13 mouse cellular contexts compared by ENCODE assay signal in genomic region chr4:125534991-125535401, GRCm38 (mm10). TPM values are rescaled to one million over a fixed set of nuclear protein-coding genes. Genes with fewer than 3 reads are reported as not detected.
A peak's percentile ranks its signal among the peaks of the same experiment; 100 is the strongest.
DNase-seq lines count a peak whose midpoint lies in the region; ATAC-seq lines count a peak whose summit lies in the region.
"Had no signal": no experiment of that assay in that cellular context is flagged by ENCODE, and none has a peak within 500 bp of the region (broad histone marks: within the 10 kb centered on the region; RNA-seq: fewer than 3 reads in every experiment).

No protein-coding gene starts in this region.

- no peaks in the 10 kb centered on the region; the same call in 1 of the 2 replicates for H3K27me3 ChIP-seq in embryonic facial prominence, embryonic 11.5 days (ENCODE audit: control insufficient read depth, insufficient read depth, low read length)
- H3K27me3 ChIP-seq in hindbrain, embryonic 13.5 days, result peaks cover 55% of the 10 kb centered on the region
- H3K27me3 ChIP-seq in midbrain, embryonic 14.5 days (ENCODE audit: control insufficient read depth, insufficient read depth, low read length), result peaks cover 4% of the 10 kb centered on the region; the same call in 1 of the 2 replicates

- no peaks in the 10 kb centered on the region for H3K9me3 ChIP-seq in embryonic facial prominence, embryonic 11.5 days (replicated peaks; ENCODE audit: control insufficient read depth, low read length)
- no peaks in the 10 kb centered on the region for H3K9me3 ChIP-seq in hindbrain, embryonic 13.5 days
- H3K9me3 ChIP-seq in midbrain, embryonic 14.5 days (ENCODE audit: control insufficient read depth, low read length), result no peaks in the 10 kb centered on the region
- H3K9me3 ChIP-seq: liver, embryonic 12.5 days had no signal

- WGBS in embryonic facial prominence, embryonic 11.5 days, result 7% methylated on average over 11 of the region's 11 CpGs
- 5% methylated on average over 11 of the region's 11 CpGs for WGBS in hindbrain, embryonic 13.5 days
- WGBS in midbrain, embryonic 14.5 days, result 4% methylated on average over 11 of the region's 11 CpGs

- H3K4me2 ChIP-seq in embryonic facial prominence, embryonic 11.5 days (ENCODE audit: low read depth, low read length), result no peak overlapping the region
- H3K4me2 ChIP-seq in hindbrain, embryonic 13.5 days, result no peak overlapping the region
- H3K4me2 ChIP-seq in midbrain, embryonic 14.5 days (ENCODE audit: low read length), result no peak overlapping the region
- H3K4me2 ChIP-seq: heart, embryonic 11.5 days; liver, embryonic 12.5 days had no signal

- no peaks in the 10 kb centered on the region for H3K36me3 ChIP-seq in embryonic facial prominence, embryonic 11.5 days (replicated peaks; ENCODE audit: control insufficient read depth, insufficient read depth, low read depth, low read length)
- H3K36me3 ChIP-seq in hindbrain, embryonic 13.5 days, result no peaks in the 10 kb centered on the region
- H3K36me3 ChIP-seq in midbrain, embryonic 14.5 days (ENCODE audit: control insufficient read depth, insufficient read depth, low read length), result no peaks in the 10 kb centered on the region
- H3K36me3 ChIP-seq: liver, embryonic 12.5 days had no signal

- peak; percentile 71 for DNase-seq in ES-CJ7 (ENCODE audit: low read depth, low spot score)
- DNase-seq in embryonic facial prominence, embryonic 11.5 days (ENCODE audit: low spot score), result peak; percentile 43
- peak; percentile 58 for DNase-seq in midbrain, embryonic 14.5 days
- DNase-seq in natural killer cell, adult 2 months (ENCODE audit: low spot score in 2 of 2), result no peak
- DNase-seq in adrenal gland, postnatal 25 days, result no peak
- no peak for DNase-seq in cerebellum, adult 18-20 months
- DNase-seq in frontal cortex, adult 2 months (ENCODE audit: extremely low spot score in 1 of 2, low spot score in 1 of 2), result no peak
- DNase-seq: layer of hippocampus, adult 9-11 months had no signal

- peak; percentile 37 for ATAC-seq in embryonic facial prominence, embryonic 11.5 days (replicated peaks; ENCODE audit: insufficient number of reproducible peaks, low FRiP score, low TSS enrichment, low read depth)
- peak; percentile 50; the same call in 1 of the 2 replicates for ATAC-seq in hindbrain, embryonic 13.5 days (ENCODE audit: low FRiP score)
- ATAC-seq in midbrain, embryonic 14.5 days (ENCODE audit: low FRiP score, low TSS enrichment), result no peak
- ATAC-seq: inflammation-experienced regulatory T-cells, adult 6 months; liver, embryonic 12.5 days had no signal

- H3K9ac ChIP-seq in embryonic facial prominence, embryonic 11.5 days (replicated peaks; ENCODE audit: low read length), result no peak overlapping the region
- no peak overlapping the region for H3K9ac ChIP-seq in hindbrain, embryonic 13.5 days
- H3K9ac ChIP-seq in midbrain, embryonic 14.5 days (replicated peaks; ENCODE audit: low read length), result no peak overlapping the region
- H3K9ac ChIP-seq: liver, embryonic 12.5 days had no signal

- no peak overlapping the region for H3K4me3 ChIP-seq in embryonic facial prominence, embryonic 11.5 days (ENCODE audit: low read depth, low read length)
- H3K4me3 ChIP-seq in hindbrain, embryonic 13.5 days, result no peak overlapping the region
- H3K4me3 ChIP-seq in midbrain, embryonic 14.5 days (replicated peaks; ENCODE audit: low read depth, low read length), result no peak overlapping the region
- H3K4me3 ChIP-seq: liver, embryonic 12.5 days had no signal

- 0 out of 2 replicates have a peak, but pooled peaks cover 2% of the 10 kb centered on the region for H3K4me1 ChIP-seq in embryonic facial prominence, embryonic 11.5 days (ENCODE audit: control insufficient read depth, insufficient read depth, low read length)
- peaks cover 38% of the 10 kb centered on the region for H3K4me1 ChIP-seq in hindbrain, embryonic 13.5 days (replicated peaks)
- peaks cover 22% of the 10 kb centered on the region for H3K4me1 ChIP-seq in midbrain, embryonic 14.5 days (ENCODE audit: control insufficient read depth, insufficient read depth, low read length)
- H3K4me1 ChIP-seq: liver, embryonic 12.5 days had no signal

- no peak overlapping the region for H3K27ac ChIP-seq in embryonic facial prominence, embryonic 11.5 days (replicated peaks; ENCODE audit: low read depth, low read length)
- H3K27ac ChIP-seq in hindbrain, embryonic 13.5 days, result peak overlapping the region; percentile 58; the same call in 1 of the 2 replicates
- no peak overlapping the region for H3K27ac ChIP-seq in midbrain, embryonic 14.5 days (replicated peaks; ENCODE audit: low read depth, low read length)
- H3K27ac ChIP-seq: liver, embryonic 12.5 days had no signal

RNA-seq across cellular contexts. Expression of gene Grik3, which starts 44.5 kb away (rescaled TPM):
- 0.15 and 0.45 TPM in 2 replicates for polyA plus RNA-seq in embryonic facial prominence, embryonic 11.5 days (2014; fragmentation: Nextera tagmentation; extraction: Ambion mirVana)
- polyA plus RNA-seq in hindbrain, embryonic 13.5 days (2015; fragmentation: Nextera tagmentation; extraction: Ambion mirVana), result 3.9 and 4.1 TPM in 2 replicates
- polyA plus RNA-seq in midbrain, embryonic 14.5 days (2014; fragmentation: Nextera tagmentation; extraction: Ambion mirVana), result 4.5 and 4.9 TPM in 2 replicates
- total RNA-seq in adrenal gland, postnatal 25 days (2021), result 0.38 and 0.39 TPM in 2 replicates
- polyA plus RNA-seq in frontal cortex, adult 2 months (2012; rRNA removed), result 37.2 and 40.7 TPM in 2 replicates
- total RNA-seq: common myeloid progenitor, adult 5-6 weeks had no signal
- polyA plus RNA-seq: inflammation-experienced regulatory T-cells, adult 6 months; liver, embryonic 12.5 days had no signal

Comparison
In these comparisons a context has a peak if more than half of its experiments do, and no peak if none do; other contexts are left out.
1. DNase-seq: peak in ES-CJ7 (single experiment), embryonic facial prominence, embryonic 11.5 days (single experiment) and midbrain, embryonic 14.5 days (single experiment); none in natural killer cell, adult 2 months (0 of 2), adrenal gland, postnatal 25 days (single experiment), cerebellum, adult 18-20 months (0 of 2) and frontal cortex, adult 2 months (0 of 2).